Comparison of ENCODE assay signal across 29 mouse cellular contexts in genomic region chr8:119713421-119713820, GRCm38 (mm10). TPM values are rescaled to one million over a fixed set of nuclear protein-coding genes. Genes with fewer than 3 reads are reported as not detected.
DNase-seq lines count a peak whose midpoint lies in the region; ATAC-seq lines count a peak whose summit lies in the region.
"Had no signal": no experiment of that assay in that cellular context is flagged by ENCODE, and none has a peak within 500 bp of the region (broad histone marks: within the 10 kb centered on the region; RNA-seq: fewer than 3 reads in every experiment).

No protein-coding gene starts in this region.

- WGBS in lung, embryonic 16.5 days, result 61% methylated on average over 5 of the region's 5 CpGs
- 75% methylated on average over 5 of the region's 5 CpGs for WGBS in midbrain, embryonic 13.5 days
- WGBS in midbrain, embryonic 15.5 days, result 77% methylated on average over 5 of the region's 5 CpGs

- no peaks in the 10 kb centered on the region for H3K9me3 ChIP-seq in lung, embryonic 16.5 days (ENCODE audit: control insufficient read depth, low read length)
- no peaks in the 10 kb centered on the region for H3K9me3 ChIP-seq in midbrain, embryonic 13.5 days
- no peaks in the 10 kb centered on the region for H3K9me3 ChIP-seq in midbrain, embryonic 15.5 days
- H3K9me3 ChIP-seq: embryonic facial prominence, embryonic 10.5 days; embryonic facial prominence, embryonic 13.5 days; forebrain, embryonic 12.5 days; forebrain, embryonic 15.5 days; heart, embryonic 12.5 days; heart, embryonic 15.5 days; hindbrain, embryonic 15.5 days had no signal

- H3K36me3 ChIP-seq in lung, embryonic 16.5 days (ENCODE audit: control insufficient read depth, insufficient read depth, low read length), result no peaks in the 10 kb centered on the region
- no peaks in the 10 kb centered on the region for H3K36me3 ChIP-seq in midbrain, embryonic 13.5 days
- no peaks in the 10 kb centered on the region for H3K36me3 ChIP-seq in midbrain, embryonic 15.5 days (replicated peaks)
- H3K36me3 ChIP-seq: embryonic facial prominence, embryonic 10.5 days; embryonic facial prominence, embryonic 13.5 days; forebrain, embryonic 12.5 days; forebrain, embryonic 15.5 days; heart, embryonic 12.5 days; heart, embryonic 15.5 days; hindbrain, embryonic 15.5 days had no signal

- no peak overlapping the region for H3K9ac ChIP-seq in lung, embryonic 16.5 days (ENCODE audit: low read length)
- 0 out of 2 replicates have a peak overlapping the region, but pooled peaks have one; percentile 2 for H3K9ac ChIP-seq in midbrain, embryonic 13.5 days (replicated peaks)
- H3K9ac ChIP-seq in midbrain, embryonic 15.5 days, result no peak overlapping the region
- H3K9ac ChIP-seq: embryonic facial prominence, embryonic 13.5 days; forebrain, embryonic 12.5 days; forebrain, embryonic 15.5 days; heart, embryonic 12.5 days; heart, embryonic 15.5 days; hindbrain, embryonic 15.5 days had no signal

- H3K27ac ChIP-seq in lung, embryonic 16.5 days (ENCODE audit: low read length), result no peak overlapping the region; the same call in 1 of the 2 replicates
- H3K27ac ChIP-seq in midbrain, embryonic 13.5 days, result no peak overlapping the region
- H3K27ac ChIP-seq in midbrain, embryonic 15.5 days, result no peak overlapping the region
- H3K27ac ChIP-seq: embryonic facial prominence, embryonic 10.5 days; embryonic facial prominence, embryonic 13.5 days; forebrain, embryonic 12.5 days; forebrain, embryonic 15.5 days; heart, embryonic 15.5 days; hindbrain, embryonic 15.5 days had no signal

- no peak for DNase-seq in lung, postnatal 14 days
- peak; percentile 43 for DNase-seq in lung, postnatal 25 days (ENCODE audit: low spot score)
- peak; percentile 49 for DNase-seq in lung, postnatal 36 days
- no peak for DNase-seq in testis, postnatal 14 days (ENCODE audit: low spot score)
- DNase-seq: adrenal gland, adult 8-10 months; adrenal gland, postnatal 25 days; cerebellum, adult 11-12 months; cerebellum, adult 8-10 months; cerebellum, postnatal 10 days; cerebellum, postnatal 36 days; embryo, embryonic 11 days; gastrocnemius, postnatal 25 days; heart, adult 18-20 months; heart, postnatal 10 days; heart, postnatal 36 days had no signal

- no peaks in the 10 kb centered on the region for H3K27me3 ChIP-seq in lung, embryonic 16.5 days (ENCODE audit: control insufficient read depth, insufficient read depth, low read depth, low read length)
- H3K27me3 ChIP-seq in midbrain, embryonic 13.5 days, result no peaks in the 10 kb centered on the region
- no peaks in the 10 kb centered on the region for H3K27me3 ChIP-seq in midbrain, embryonic 15.5 days (replicated peaks)
- H3K27me3 ChIP-seq: embryonic facial prominence, embryonic 13.5 days; forebrain, embryonic 12.5 days; forebrain, embryonic 15.5 days; heart, embryonic 15.5 days; hindbrain, embryonic 15.5 days had no signal

- H3K4me1 ChIP-seq in lung, embryonic 16.5 days (replicated peaks; ENCODE audit: control insufficient read depth, insufficient read depth, low read length), result peaks cover 26% of the 10 kb centered on the region
- peaks cover 11% of the 10 kb centered on the region for H3K4me1 ChIP-seq in midbrain, embryonic 13.5 days (replicated peaks)
- H3K4me1 ChIP-seq in midbrain, embryonic 15.5 days, result peaks cover 10% of the 10 kb centered on the region; the same call in 1 of the 2 replicates
- H3K4me1 ChIP-seq: forebrain, embryonic 15.5 days had no signal

- H3K4me2 ChIP-seq in lung, embryonic 16.5 days (ENCODE audit: low read depth, low read length), result no peak overlapping the region
- no peak overlapping the region for H3K4me2 ChIP-seq in midbrain, embryonic 13.5 days (replicated peaks)
- no peak overlapping the region for H3K4me2 ChIP-seq in midbrain, embryonic 15.5 days
- H3K4me2 ChIP-seq: embryonic facial prominence, embryonic 13.5 days; forebrain, embryonic 12.5 days; forebrain, embryonic 15.5 days; heart, embryonic 12.5 days; heart, embryonic 15.5 days; hindbrain, embryonic 15.5 days had no signal

- no peak overlapping the region for H3K4me3 ChIP-seq in lung, embryonic 16.5 days (ENCODE audit: low read length)
- no peak overlapping the region for H3K4me3 ChIP-seq in midbrain, embryonic 13.5 days (replicated peaks)
- no peak overlapping the region for H3K4me3 ChIP-seq in midbrain, embryonic 15.5 days
- H3K4me3 ChIP-seq: embryonic facial prominence, embryonic 10.5 days; embryonic facial prominence, embryonic 13.5 days; erythroblast, embryonic 14.5 days; forebrain, embryonic 12.5 days; forebrain, embryonic 15.5 days; heart, embryonic 12.5 days; heart, embryonic 15.5 days; hindbrain, embryonic 15.5 days had no signal

- ATAC-seq in lung, embryonic 16.5 days (ENCODE audit: low read depth), result 0 out of 2 replicates have a peak, but pooled peaks have one; percentile 17
- no peak for ATAC-seq in midbrain, embryonic 13.5 days
- no peak for ATAC-seq in midbrain, embryonic 15.5 days (replicated peaks)
- ATAC-seq: activated CD4-positive, CD25-positive, alpha-beta regulatory T cell, adult 4 months; CD4-positive, CD25-positive, alpha-beta regulatory T cell, adult 4 months; forebrain, embryonic 15.5 days had no signal

RNA-seq across cellular contexts. Expression of gene Atp2c2, which starts 13.6 kb away (rescaled TPM):
- 3.5 and 4.0 TPM in 2 replicates for polyA plus RNA-seq in lung, embryonic 16.5 days (2015; fragmentation: Nextera tagmentation; extraction: Ambion mirVana)
- polyA plus RNA-seq in midbrain, embryonic 13.5 days (2015; fragmentation: Nextera tagmentation; extraction: Ambion mirVana), result not detected in 2 replicates
- polyA plus RNA-seq in midbrain, embryonic 15.5 days (2015; fragmentation: Nextera tagmentation; extraction: Ambion mirVana), result 0.11 and 0.19 TPM in 2 replicates
- polyA plus RNA-seq: activated CD4-positive, CD25-positive, alpha-beta regulatory T cell, adult 4 months; erythroblast, embryonic 14.5 days had no signal

RNA-seq across cellular contexts. Expression of gene Wfdc1, which starts 47.3 kb away (rescaled TPM):
- polyA plus RNA-seq in lung, embryonic 16.5 days (2015; fragmentation: Nextera tagmentation; extraction: Ambion mirVana), result 10.8 and 13.0 TPM in 2 replicates
- polyA plus RNA-seq in midbrain, embryonic 13.5 days (2015; fragmentation: Nextera tagmentation; extraction: Ambion mirVana), result 2.0 and 2.1 TPM in 2 replicates
- 4.6 and 7.1 TPM in 2 replicates for polyA plus RNA-seq in midbrain, embryonic 15.5 days (2015; fragmentation: Nextera tagmentation; extraction: Ambion mirVana)
- polyA plus RNA-seq: activated CD4-positive, CD25-positive, alpha-beta regulatory T cell, adult 4 months; C2C12; CD4-positive, CD25-positive, alpha-beta regulatory T cell, adult 4 months; erythroblast, embryonic 14.5 days had no signal

Comparison
In these comparisons a context has a peak if more than half of its experiments do, and no peak if none do; other contexts are left out.
1. DNase-seq: peak in lung, postnatal 25 days (single experiment) and lung, postnatal 36 days (single experiment); none in lung, postnatal 14 days (single experiment) and testis, postnatal 14 days (single experiment).